18 mouse cellular contexts compared by ENCODE assay signal in genomic region chr13:45414031-45414430, GRCm38 (mm10). TPM values are rescaled to one million over a fixed set of nuclear protein-coding genes. Genes with fewer than 3 reads are reported as not detected.
DNase-seq lines count a peak whose midpoint lies in the region; ATAC-seq and TF ChIP-seq lines count a peak whose summit lies in the region.
"Had no signal": no experiment of that assay in that cellular context is flagged by ENCODE, and none has a peak within 500 bp of the region (broad histone marks: within the 10 kb centered on the region; RNA-seq: fewer than 3 reads in every experiment).

No protein-coding gene starts in this region.

- no peak overlapping the region for H3K4me3 ChIP-seq in liver, embryonic 11.5 days (ENCODE audit: low read depth, low read length)
- no peak overlapping the region for H3K4me3 ChIP-seq in embryonic facial prominence, embryonic 11.5 days (ENCODE audit: low read depth, low read length)
- H3K4me3 ChIP-seq in limb, embryonic 11.5 days (ENCODE audit: low read depth, low read length): no peak overlapping the region
- no peak overlapping the region for H3K4me3 ChIP-seq in midbrain, embryonic 11.5 days (ENCODE audit: low read depth, low read length)
- H3K4me3 ChIP-seq in liver, postnatal 0 days (ENCODE audit: low read depth, low read length): no peak overlapping the region
- H3K4me3 ChIP-seq: erythroblast, embryonic 14.5 days; hindbrain, embryonic 12.5 days; liver, embryonic 13.5 days had no signal

- no peak for TF ChIP-seq CTCF in liver, postnatal 0 days (IDR thresholded peaks at IDR 0.05; ENCODE audit: low read depth)

- H3K9me3 ChIP-seq in liver, embryonic 11.5 days (ENCODE audit: control insufficient read depth, low read length): no peaks in the 10 kb centered on the region
- H3K9me3 ChIP-seq in embryonic facial prominence, embryonic 11.5 days (replicated peaks; ENCODE audit: control insufficient read depth, low read length): no peaks in the 10 kb centered on the region
- H3K9me3 ChIP-seq in limb, embryonic 11.5 days (ENCODE audit: control insufficient read depth, low read length): no peaks in the 10 kb centered on the region
- H3K9me3 ChIP-seq in midbrain, embryonic 11.5 days (ENCODE audit: control insufficient read depth, low read length): no peaks in the 10 kb centered on the region
- no peaks in the 10 kb centered on the region for H3K9me3 ChIP-seq in liver, postnatal 0 days (ENCODE audit: low read length)
- H3K9me3 ChIP-seq: hindbrain, embryonic 12.5 days had no signal

- no peak for TF ChIP-seq EP300 in liver, postnatal 0 days (IDR thresholded peaks at IDR 0.05; ENCODE audit: low read depth)

- peak; percentile 2 for DNase-seq in liver
- no peak for DNase-seq in liver, embryonic 11.5 days (ENCODE audit: low spot score)
- peak; percentile 63 for DNase-seq in embryonic facial prominence, embryonic 11.5 days (ENCODE audit: low spot score)
- DNase-seq in limb, embryonic 11.5 days (ENCODE audit: low spot score): no peak
- DNase-seq in midbrain, embryonic 11.5 days (ENCODE audit: low spot score, missing footprints): no peak
- DNase-seq in kidney, adult 11 months: no peak
- no peak for DNase-seq in liver, postnatal 0 days
- DNase-seq in adrenal gland, postnatal 10 days: no peak
- DNase-seq: adrenal gland, postnatal 25 days; cerebellum, adult 8-10 months; gastrocnemius, postnatal 10 days; liver, embryonic 13.5 days; right cerebral cortex, adult 18-20 months; thymus, adult 2 months had no signal

- peaks cover 8% of the 10 kb centered on the region; the same call in 1 of the 2 replicates for H3K27me3 ChIP-seq in liver, embryonic 11.5 days (replicated peaks; ENCODE audit: control insufficient read depth, insufficient read depth, low read length)
- no peaks in the 10 kb centered on the region for H3K27me3 ChIP-seq in embryonic facial prominence, embryonic 11.5 days (ENCODE audit: control insufficient read depth, insufficient read depth, low read length)
- H3K27me3 ChIP-seq in limb, embryonic 11.5 days (ENCODE audit: control insufficient read depth, insufficient read depth, low read length): no peaks in the 10 kb centered on the region
- no peaks in the 10 kb centered on the region for H3K27me3 ChIP-seq in midbrain, embryonic 11.5 days (ENCODE audit: control insufficient read depth, insufficient read depth, low read length)
- peaks cover 21% of the 10 kb centered on the region; the same call in 1 of the 2 replicates for H3K27me3 ChIP-seq in liver, postnatal 0 days (ENCODE audit: insufficient read depth, low read length)

- H3K4me2 ChIP-seq in liver, embryonic 11.5 days: no peak overlapping the region
- H3K4me2 ChIP-seq in embryonic facial prominence, embryonic 11.5 days (ENCODE audit: low read depth, low read length): no peak overlapping the region
- no peak overlapping the region for H3K4me2 ChIP-seq in limb, embryonic 11.5 days (ENCODE audit: low read depth, severe bottlenecking)
- no peak overlapping the region for H3K4me2 ChIP-seq in midbrain, embryonic 11.5 days
- no peak overlapping the region for H3K4me2 ChIP-seq in liver, postnatal 0 days (ENCODE audit: low read depth, low read length)
- H3K4me2 ChIP-seq: hindbrain, embryonic 12.5 days; liver, embryonic 13.5 days had no signal

- ATAC-seq in liver, embryonic 11.5 days (replicated peaks; ENCODE audit: low FRiP score): no peak
- ATAC-seq in embryonic facial prominence, embryonic 11.5 days (replicated peaks; ENCODE audit: insufficient number of reproducible peaks, low FRiP score, low TSS enrichment, low read depth): no peak
- no peak for ATAC-seq in limb, embryonic 11.5 days (ENCODE audit: insufficient number of reproducible peaks, low FRiP score, low TSS enrichment, low read depth)
- ATAC-seq in midbrain, embryonic 11.5 days (ENCODE audit: low FRiP score): no peak
- ATAC-seq in liver, postnatal 0 days: no peak
- ATAC-seq: intestine, embryonic 16.5 days; midbrain, embryonic 16.5 days had no signal

- no peak overlapping the region for H3K9ac ChIP-seq in liver, embryonic 11.5 days (ENCODE audit: low read depth, low read length)
- H3K9ac ChIP-seq in embryonic facial prominence, embryonic 11.5 days (replicated peaks; ENCODE audit: low read length): no peak overlapping the region
- no peak overlapping the region for H3K9ac ChIP-seq in limb, embryonic 11.5 days (ENCODE audit: low read length)
- no peak overlapping the region for H3K9ac ChIP-seq in midbrain, embryonic 11.5 days (ENCODE audit: low read length)
- no peak overlapping the region for H3K9ac ChIP-seq in liver, postnatal 0 days (replicated peaks)
- H3K9ac ChIP-seq: hindbrain, embryonic 12.5 days; liver, embryonic 13.5 days had no signal

- H3K36me3 ChIP-seq in liver, embryonic 11.5 days (ENCODE audit: control insufficient read depth, insufficient read depth, low read length): peaks cover 10% of the 10 kb centered on the region
- H3K36me3 ChIP-seq in embryonic facial prominence, embryonic 11.5 days (replicated peaks; ENCODE audit: control insufficient read depth, insufficient read depth, low read depth, low read length): peaks cover 3% of the 10 kb centered on the region; the same call in 1 of the 2 replicates
- H3K36me3 ChIP-seq in limb, embryonic 11.5 days (ENCODE audit: control insufficient read depth, insufficient read depth, low read length): peaks cover 14% of the 10 kb centered on the region; the same call in 1 of the 2 replicates
- H3K36me3 ChIP-seq in midbrain, embryonic 11.5 days (ENCODE audit: control insufficient read depth, insufficient read depth, low read length): no peaks in the 10 kb centered on the region
- H3K36me3 ChIP-seq in liver, postnatal 0 days (replicated peaks; ENCODE audit: insufficient read depth, low read length): peaks cover 32% of the 10 kb centered on the region

- H3K27ac ChIP-seq in liver, embryonic 11.5 days (ENCODE audit: low read depth, low read length): no peak overlapping the region
- H3K27ac ChIP-seq in embryonic facial prominence, embryonic 11.5 days (replicated peaks; ENCODE audit: low read depth, low read length): no peak overlapping the region
- H3K27ac ChIP-seq in limb, embryonic 11.5 days (replicated peaks; ENCODE audit: low read depth, low read length): peak overlapping the region; percentile 76
- no peak overlapping the region for H3K27ac ChIP-seq in midbrain, embryonic 11.5 days (ENCODE audit: low read depth, low read length)
- H3K27ac ChIP-seq in liver, postnatal 0 days (ENCODE audit: low read depth): no peak overlapping the region
- H3K27ac ChIP-seq: hindbrain, embryonic 12.5 days; liver, embryonic 13.5 days had no signal

- no peaks in the 10 kb centered on the region for H3K4me1 ChIP-seq in liver, embryonic 11.5 days (replicated peaks; ENCODE audit: control insufficient read depth, insufficient read depth, low read length)
- H3K4me1 ChIP-seq in embryonic facial prominence, embryonic 11.5 days (ENCODE audit: control insufficient read depth, insufficient read depth, low read length): 0 out of 2 replicates have a peak, but pooled peaks cover 3% of the 10 kb centered on the region
- H3K4me1 ChIP-seq in limb, embryonic 11.5 days (ENCODE audit: control insufficient read depth, insufficient read depth, low read length): peaks cover 23% of the 10 kb centered on the region
- H3K4me1 ChIP-seq in midbrain, embryonic 11.5 days (ENCODE audit: control insufficient read depth, insufficient read depth, low read length): 0 out of 2 replicates have a peak, but pooled peaks cover 7% of the 10 kb centered on the region
- peaks cover 3% of the 10 kb centered on the region; the same call in 1 of the 2 replicates for H3K4me1 ChIP-seq in liver, postnatal 0 days (ENCODE audit: insufficient read depth)
- H3K4me1 ChIP-seq: liver, embryonic 13.5 days had no signal

- 78% methylated on average over 9 of the region's 9 CpGs for WGBS in liver, embryonic 11.5 days
- 26% methylated on average over 9 of the region's 9 CpGs for WGBS in embryonic facial prominence, embryonic 11.5 days
- WGBS in limb, embryonic 11.5 days: 42% methylated on average over 9 of the region's 9 CpGs
- 74% methylated on average over 9 of the region's 9 CpGs for WGBS in midbrain, embryonic 11.5 days
- WGBS in liver, postnatal 0 days (ENCODE audit: insufficient replicate concordance): 67% methylated on average over 9 of the region's 9 CpGs

RNA-seq across cellular contexts. Expression of gene Mylip, which starts 24.5 kb away (rescaled TPM):
- polyA plus RNA-seq in liver, embryonic 11.5 days (2014; fragmentation: Nextera tagmentation; extraction: Ambion mirVana): 3.1 and 4.4 TPM in 2 replicates
- polyA plus RNA-seq in embryonic facial prominence, embryonic 11.5 days (2014; fragmentation: Nextera tagmentation; extraction: Ambion mirVana): 8.2 and 8.7 TPM in 2 replicates
- polyA plus RNA-seq in limb, embryonic 11.5 days (2014; fragmentation: Nextera tagmentation; extraction: Ambion mirVana): 10.8 and 11.4 TPM in 2 replicates
- 3.9 and 4.3 TPM in 2 replicates for polyA plus RNA-seq in midbrain, embryonic 11.5 days (2014; fragmentation: Nextera tagmentation; extraction: Ambion mirVana)
- polyA plus RNA-seq in liver, postnatal 0 days (2015; fragmentation: Nextera tagmentation; extraction: Ambion mirVana): 6.9 and 7.4 TPM in 2 replicates
- total RNA-seq in adrenal gland, postnatal 10 days (2021): 10 to 100 TPM; 20.6 to 22.0 TPM

Comparison
In these comparisons a context has a peak if more than half of its experiments do, and no peak if none do; other contexts are left out.
1. DNase-seq: peak in liver (single experiment) and embryonic facial prominence, embryonic 11.5 days (single experiment); none in liver, embryonic 11.5 days (single experiment), limb, embryonic 11.5 days (single experiment), midbrain, embryonic 11.5 days (single experiment), kidney, adult 11 months (single experiment), liver, postnatal 0 days (single experiment) and adrenal gland, postnatal 10 days (single experiment).